Mouse (Mus musculus): ENCODE measurements around the gene Ndc1. TPM values are rescaled to one million over a fixed set of nuclear protein-coding genes. Genes with fewer than 3 reads are reported as not detected.
A peak's percentile ranks its signal among the peaks of the same experiment; 100 is the strongest.

The Ndc1 gene
- total RNA-seq, 2 experiments from 2014 or later: 7.4 to 8.0 TPM

DNA sequence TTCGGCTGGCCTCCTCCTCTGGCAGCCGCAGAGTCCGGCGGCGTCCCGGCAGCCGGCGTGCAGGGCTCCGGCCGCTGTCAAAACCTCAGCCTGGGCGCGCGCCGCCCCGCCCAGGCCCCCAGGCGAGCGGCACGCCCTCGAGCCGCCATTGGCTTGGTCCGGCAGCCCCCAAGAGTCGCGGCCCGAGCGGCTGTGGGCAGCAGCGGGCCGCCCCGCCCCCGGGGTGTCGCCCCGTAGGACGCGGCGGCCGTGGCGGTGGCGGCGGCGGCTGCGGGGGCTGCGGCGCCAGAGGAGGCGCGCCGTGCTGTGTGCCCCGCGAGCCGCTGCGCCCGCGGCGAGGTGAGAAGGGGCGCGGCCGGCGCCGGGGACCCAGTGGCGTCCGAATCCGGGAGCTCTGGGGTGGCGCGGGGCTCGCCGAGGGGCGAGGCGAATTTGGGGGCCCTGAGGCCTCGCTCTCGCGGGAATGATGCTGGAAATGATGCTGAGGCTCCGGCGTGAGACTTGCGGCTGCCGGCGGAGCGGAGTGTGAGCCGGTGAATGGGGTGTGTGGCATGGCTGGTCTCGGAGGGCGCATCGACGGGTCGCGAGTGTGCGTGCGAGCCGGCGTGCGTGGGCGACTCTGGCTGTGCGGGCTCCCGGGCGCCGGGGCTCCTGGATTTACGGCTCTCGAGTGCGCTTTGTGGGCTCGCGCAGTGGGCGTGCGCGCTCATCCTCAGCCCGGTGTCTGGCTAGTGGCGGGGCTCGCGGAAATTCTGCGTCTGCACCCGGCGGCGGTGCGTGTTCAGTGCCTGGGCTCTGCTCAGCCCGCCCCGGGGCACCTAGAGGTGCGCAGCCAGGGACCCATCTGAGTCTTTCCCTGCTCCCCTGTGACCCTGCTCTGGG lies 67.0 kb downstream of the Ndc1 start, which contains the start of gene Glis1:
TSS of gene Glis1 (plus strand) at position 236 of the 882 bp plus-strand sequence.
- DNase-seq: peak; percentile 75
- intact Hi-C loops (cut with DNase I; ENCODE audit: low total_unique reads): no loop called here

DNA sequence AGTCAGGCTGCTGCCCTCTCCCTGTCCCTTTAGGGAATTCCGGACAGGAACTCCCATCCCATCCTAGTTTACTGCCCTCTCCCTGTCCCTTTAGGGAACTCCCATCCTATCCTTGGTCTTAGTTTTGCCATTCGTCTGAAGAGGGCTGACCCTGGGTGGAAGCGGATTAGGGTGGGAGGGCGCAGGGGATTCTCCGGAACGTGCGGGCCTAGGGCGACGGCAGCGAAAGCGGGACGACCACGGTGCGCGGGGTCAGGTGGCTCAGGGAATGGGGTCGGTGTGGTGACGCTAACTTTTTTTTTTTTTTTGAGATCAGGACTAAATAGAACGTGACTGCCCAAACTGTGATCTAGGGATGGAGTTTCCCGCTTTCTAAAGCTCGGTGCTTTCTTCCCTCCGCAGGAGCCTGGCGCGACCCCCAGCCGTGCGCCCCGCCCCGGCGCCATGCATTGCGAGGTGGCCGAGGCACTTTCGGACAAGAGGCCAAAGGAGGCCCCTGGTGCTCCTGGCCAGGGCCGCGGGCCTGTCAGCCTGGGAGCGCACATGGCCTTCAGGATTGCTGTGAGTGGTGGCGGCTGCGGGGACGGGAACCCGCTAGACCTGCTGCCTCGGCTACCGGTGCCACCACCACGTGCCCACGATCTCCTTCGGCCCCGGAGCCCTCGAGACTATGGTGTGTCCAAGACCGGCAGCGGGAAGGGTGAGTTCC lies 67.8 kb downstream of the Ndc1 start:
- no peak for DNase-seq
- intact Hi-C loops (cut with DNase I; ENCODE audit: low total_unique reads): no loop called here

DNA sequence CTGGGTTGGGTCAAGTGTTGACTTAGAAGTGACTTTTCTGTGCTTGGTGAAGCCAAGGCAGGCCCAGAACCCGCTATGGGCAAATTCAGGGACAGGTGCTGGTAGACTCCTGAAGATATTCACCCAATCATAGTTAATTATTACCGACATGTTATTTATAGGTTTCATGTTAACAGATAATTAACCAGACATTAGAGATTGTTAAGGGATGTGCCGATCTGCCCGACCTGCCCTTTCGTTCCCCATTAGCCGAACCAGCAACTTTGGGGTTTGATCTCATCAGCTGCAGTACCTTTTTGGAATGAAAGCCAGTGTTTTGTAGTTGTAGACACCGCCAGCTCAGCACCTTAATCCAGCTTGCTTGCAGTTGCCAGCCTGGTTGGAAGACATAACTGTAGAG lies 68.9 kb downstream of the Ndc1 start:
- intact Hi-C loops (cut with DNase I; ENCODE audit: low total_unique reads): no loop called here
- no peak for DNase-seq

DNA sequence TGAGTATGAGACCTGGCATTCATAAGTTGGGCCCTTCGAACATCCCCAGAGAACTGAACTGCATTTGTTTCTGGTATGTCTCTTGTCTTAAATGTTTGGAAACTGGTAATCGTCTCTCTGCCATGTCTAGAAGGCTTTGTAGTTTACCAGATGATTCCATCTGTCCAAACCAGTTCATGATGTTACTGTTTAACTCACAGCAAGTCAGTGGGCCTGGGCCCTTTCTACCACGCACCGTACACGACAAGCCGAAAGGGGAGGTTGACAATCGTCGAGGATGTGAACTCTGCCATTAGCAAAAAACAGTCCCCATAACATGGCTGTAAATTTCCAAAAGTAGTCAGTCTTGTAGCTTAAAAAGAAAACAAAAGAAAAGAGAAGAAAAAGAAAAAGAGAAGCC lies 71.2 kb downstream of the Ndc1 start:
- no peak for DNase-seq
- intact Hi-C loops (cut with DNase I; ENCODE audit: low total_unique reads): no loop called here

DNA sequence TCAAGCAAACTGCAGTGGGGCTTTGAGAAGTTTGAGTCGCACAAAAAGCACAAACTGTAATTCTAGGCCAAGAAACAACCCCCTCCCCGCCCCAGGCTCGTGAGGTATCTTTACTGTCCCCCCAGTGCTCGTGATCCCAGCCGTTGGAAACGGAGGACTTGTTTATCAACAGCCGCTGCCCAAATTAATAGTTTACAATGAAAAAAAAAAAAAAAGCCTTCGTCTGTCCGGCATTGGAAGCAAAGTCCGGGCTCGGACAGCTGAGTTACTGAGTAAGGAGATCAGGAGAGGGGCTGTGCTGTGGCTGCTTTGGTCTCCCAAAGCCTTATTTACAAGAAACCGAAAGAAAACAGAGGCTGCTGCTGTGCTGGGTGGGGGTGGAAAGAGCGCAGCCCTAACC lies 72.7 kb downstream of the Ndc1 start:
- intact Hi-C loops (cut with DNase I; ENCODE audit: low total_unique reads): no loop called here
- DNase-seq: no peak

DNA sequence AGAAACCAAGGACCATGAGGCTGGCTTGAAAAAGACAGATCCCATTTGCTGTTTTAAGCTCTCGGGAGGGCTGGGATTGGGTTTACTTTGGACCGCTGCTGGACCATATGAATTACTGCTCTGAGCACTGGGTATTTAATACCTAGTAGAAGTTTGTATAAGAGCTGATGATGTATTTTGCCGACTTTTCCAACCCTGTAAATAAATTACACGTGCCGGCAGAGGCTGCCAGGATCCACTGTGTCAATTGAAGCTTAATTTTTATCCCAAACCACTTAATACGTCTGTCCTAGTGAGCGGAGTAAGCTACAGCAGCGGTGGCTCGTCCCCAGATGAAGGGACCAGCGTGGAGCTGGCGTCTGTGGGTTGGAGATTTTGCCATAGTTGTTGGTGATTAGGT lies 74.7 kb downstream of the Ndc1 start:
- intact Hi-C loops (cut with DNase I; ENCODE audit: low total_unique reads): no loop called here
- no peak for DNase-seq

DNA sequence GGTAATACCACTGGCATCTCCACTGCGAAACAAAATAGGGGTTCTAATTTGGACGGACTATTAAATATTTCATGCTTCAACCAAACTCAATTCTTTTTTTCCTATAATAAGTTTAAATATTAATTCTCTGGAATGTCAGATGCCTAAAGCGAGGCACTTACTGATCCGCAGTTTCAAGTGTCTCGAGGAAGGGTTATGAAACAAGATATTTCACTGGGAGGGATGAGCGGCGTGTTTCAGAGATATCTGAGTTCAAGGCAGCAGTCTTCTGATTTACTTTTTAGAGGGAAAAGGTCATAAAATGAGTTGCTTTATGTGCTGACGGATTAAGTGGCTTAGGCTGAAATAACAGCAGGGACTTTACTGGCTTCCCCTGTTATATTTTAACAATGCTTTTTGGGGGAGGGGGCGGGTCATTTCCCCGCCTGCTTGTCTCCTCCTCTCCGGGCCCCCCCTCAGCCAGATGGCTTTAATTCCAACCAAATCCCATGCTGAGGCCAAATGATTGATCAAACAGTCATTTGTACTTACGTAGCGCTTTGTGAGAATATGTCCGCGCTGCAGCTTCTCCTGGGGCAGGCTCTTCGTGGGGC lies 75.4 kb downstream of the Ndc1 start:
- intact Hi-C loops (cut with DNase I; ENCODE audit: low total_unique reads): no loop called here
- DNase-seq: no peak

DNA sequence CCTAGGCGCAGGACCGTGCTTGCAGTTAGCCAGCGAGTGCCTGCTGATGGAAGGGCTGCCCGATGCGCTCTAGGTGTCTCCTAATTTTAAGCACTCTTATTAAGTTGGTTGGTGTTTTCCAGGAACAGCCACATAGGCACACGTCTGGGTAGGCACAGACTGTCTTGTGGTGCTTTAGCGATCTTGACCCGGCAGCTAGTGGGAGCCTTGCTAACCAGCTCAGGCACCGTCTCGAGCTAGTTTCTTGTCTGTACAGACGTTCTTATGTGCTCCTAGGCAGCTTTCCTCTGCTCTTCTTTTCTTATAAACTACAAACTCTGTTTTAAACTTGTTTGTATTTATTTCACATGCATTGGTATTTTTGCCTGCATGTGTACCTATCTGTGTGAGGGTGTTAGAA lies 76.0 kb downstream of the Ndc1 start:
- intact Hi-C loops (cut with DNase I; ENCODE audit: low total_unique reads): no loop called here
- DNase-seq: no peak

DNA sequence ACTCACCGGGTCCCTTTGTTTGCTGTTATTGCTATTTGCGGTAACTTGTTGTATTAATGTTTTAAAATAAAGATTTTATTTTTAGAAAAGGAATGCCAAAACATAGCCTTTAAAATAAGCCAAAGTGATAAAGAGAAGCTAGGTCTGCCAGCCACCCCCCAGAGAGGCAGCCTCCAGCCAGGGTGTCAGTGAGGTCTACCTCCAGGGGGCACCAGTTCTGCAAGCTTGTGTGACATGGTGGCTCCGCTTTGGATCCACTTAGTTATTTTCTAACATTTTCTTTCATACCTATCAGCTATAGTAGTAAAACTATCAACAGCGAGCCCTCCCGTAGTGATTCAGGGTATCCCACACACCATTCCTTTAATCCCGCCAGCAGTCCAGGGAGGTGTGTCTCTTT lies 80.9 kb downstream of the Ndc1 start:
- DNase-seq: no peak
- intact Hi-C loops (cut with DNase I; ENCODE audit: low total_unique reads): no loop called here

DNA sequence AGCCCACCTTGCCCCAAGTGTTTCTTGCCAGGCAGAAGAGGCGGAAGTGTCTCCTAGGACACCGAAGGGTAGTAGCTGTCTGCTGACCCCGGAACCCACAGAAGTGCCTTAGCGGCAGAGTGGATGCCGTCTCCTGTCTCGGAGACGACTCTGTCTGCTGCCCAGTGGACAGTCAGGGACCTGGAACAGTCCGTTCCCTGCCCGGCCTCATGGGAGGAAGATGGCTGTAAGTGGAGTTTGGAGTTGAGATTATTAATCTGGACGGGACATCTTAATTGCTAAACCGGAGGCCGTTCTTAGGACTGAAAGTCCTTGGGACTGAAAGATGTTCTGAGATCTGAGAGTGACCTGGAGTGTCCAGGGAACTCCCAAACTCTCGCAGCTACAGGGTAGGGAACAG lies 81.9 kb downstream of the Ndc1 start:
- DNase-seq: no peak
- intact Hi-C loops (cut with DNase I; ENCODE audit: low total_unique reads): no loop called here

DNA sequence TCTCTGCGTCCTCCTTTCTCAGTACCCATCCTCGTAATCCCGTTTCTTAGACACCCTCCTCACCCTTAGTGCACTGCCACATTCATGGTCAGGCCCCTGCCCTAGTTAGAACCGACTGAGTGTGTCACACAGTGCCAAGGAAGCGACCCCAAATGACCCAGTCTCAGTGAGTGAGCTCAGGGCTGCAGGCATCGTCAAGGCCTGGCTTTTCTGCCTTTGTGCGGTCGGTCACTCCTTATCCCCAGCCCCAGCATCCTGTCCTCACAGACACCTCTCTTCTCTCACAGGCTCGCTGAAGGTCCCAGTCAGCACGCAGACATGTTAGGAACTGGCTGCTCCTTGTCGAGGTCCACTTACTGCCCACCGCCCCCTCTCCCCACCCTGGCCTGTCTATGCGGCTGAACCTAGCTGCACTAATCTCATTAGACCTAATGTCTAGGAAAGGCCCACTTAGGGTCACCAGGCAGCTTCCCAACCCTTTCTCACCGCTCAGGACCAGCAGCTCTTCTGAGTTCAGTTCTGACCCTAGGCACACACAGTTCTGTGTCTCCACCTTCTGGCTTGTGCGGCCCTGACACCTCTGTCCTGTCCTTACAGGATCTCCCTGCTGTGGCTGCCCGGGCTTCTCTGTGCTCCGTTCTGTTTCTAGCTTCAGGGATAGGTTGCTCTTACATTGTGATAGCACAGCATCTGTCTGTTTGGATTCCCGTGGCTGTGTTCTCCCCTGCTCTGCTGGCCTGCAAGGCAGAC lies 84.9 kb downstream of the Ndc1 start:
- intact Hi-C loops (cut with DNase I; ENCODE audit: low total_unique reads): no loop called here
- DNase-seq: no peak

DNA sequence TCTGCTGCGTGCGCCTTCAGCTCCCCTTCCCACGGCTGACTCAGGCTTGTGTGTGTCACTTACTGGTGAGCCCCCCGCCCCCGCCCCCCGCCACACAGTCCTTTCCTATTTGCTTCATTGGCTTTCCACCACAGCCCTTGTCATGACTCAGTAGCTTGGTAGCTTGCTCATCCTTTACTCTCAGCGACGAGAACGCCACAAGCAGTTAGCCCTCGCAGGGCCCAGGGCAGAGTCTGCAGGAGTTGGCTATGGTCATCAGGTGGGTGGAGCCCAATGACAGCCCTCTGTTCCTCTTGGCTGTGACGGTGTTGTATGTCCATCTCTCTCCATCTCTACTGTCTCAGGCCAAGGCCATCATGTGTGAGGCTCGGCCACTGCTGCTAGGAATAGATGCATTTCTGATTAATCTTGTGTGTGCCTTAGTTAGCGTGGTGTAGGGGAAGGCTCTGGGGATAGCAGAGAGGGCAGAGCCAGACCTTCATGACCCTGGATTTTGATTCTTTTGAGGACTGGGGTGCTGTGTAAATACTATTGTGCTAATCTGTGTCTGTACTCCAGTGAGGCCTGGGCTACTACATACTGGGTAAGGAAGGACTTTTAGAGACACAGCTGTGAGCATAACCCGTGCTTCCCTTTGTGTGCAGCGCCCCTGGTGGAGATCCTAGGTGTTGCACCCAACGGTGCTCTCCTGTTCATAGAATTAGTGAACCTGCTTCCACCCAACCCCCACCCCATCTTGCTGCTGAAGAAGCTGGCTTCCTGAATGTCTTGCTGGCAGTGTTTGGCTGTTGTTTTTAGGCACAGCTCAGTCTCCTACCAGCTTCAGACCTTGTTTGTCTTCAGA lies 85.8 kb downstream of the Ndc1 start:
- peak; percentile 84 for DNase-seq
- intact Hi-C loops (cut with DNase I; ENCODE audit: low total_unique reads): no loop called here

DNA sequence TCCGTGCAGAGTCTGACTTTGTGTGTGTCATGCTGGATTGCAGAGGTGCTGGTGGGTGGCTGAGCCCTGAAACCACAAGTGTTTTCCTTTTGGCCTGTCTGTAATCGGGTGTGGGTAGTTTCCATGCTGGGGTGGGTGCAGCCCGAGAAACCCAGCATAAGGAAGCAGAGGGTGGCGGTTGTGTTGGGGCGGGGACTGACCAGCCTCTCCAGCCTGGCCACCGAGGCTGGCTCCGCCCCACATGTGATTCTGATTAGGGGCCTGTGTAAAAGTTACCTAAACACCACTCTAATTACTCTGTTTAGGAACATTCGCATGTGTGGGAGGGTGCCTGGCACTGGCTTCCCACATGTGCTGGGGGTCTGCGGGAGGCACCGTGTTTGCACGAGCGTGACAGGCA lies 90.0 kb downstream of the Ndc1 start:
- intact Hi-C loops (cut with DNase I; ENCODE audit: low total_unique reads): no loop called here

DNA sequence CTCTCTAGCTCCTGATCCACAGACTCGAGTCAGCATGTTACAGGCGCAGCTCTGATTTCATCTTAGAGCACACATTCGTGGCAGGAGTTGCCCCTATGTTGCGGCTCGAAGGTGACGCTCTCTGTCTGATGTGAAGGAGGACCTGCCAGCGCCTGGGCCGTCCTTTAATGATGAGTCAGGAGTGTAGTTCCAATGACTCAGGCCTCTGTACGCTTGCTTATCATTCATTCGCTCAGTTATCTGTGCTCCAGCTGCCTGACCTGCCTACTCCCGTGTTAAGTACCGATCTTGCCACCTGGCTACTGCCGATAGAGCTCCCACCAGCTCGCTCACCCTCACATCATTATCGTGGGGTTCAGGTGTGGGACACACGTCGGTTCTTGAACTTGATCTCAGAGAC lies 91.3 kb downstream of the Ndc1 start:
- DNase-seq: no peak
- intact Hi-C loops (cut with DNase I; ENCODE audit: low total_unique reads): no loop called here

More for the DNA sequence above, 90.0 kb downstream of the Ndc1 start:
- DNase-seq: no peak

DNA sequence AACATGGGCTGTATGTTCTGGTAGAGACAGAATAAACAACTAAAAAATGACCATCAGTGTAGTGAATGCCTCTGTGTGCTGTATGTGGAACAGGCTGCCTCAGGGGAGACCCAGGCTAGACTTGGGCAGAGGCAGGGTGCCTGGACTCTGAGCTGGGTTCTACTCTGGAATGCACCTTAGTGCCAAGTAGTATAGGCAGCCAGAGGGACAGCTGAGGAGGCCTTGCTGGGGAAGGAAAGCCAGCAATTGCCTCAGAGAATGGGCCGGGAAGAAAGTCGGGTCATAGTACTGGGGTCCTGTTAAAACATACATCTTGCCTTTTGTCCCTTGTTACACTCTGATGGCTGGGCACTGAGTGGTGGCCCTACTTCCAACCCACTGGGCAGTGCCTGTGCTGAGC lies 91.9 kb downstream of the Ndc1 start:
- intact Hi-C loops (cut with DNase I; ENCODE audit: low total_unique reads): no loop called here
- DNase-seq: no peak

DNA sequence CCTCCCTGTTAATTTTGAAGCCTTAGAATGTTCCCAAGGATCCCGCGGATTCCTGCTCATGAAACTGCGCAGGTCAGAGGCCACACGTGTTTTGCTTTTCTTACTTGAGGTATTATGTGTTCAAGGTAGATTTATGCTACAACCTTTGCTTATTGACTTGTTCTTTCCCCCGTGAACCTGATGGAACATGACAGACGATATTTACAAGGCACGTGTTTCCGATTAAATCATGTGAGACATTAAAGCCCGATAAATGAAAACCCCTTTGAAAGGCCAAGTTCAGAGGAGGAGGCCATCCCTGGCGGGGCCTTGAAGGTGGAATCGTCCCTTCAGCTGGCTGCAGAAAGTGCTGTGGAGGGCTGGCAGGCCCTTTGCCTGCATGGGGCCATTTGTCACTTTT lies 92.9 kb downstream of the Ndc1 start:
- DNase-seq: no peak
- intact Hi-C loops (cut with DNase I; ENCODE audit: low total_unique reads): no loop called here

Data from gastrocnemius, postnatal 14 days (tissue).